Mouse (Mus musculus) spleen, adult 12 weeks (tissue): ENCODE data around the gene Synj2.

ENCODE experiments used
- DNase-seq: peaks from one replicate; pipeline ENCODE4 v3.0.0; 2022; ENCODE audit warnings: low spot score

Synj2 gene

DNA sequence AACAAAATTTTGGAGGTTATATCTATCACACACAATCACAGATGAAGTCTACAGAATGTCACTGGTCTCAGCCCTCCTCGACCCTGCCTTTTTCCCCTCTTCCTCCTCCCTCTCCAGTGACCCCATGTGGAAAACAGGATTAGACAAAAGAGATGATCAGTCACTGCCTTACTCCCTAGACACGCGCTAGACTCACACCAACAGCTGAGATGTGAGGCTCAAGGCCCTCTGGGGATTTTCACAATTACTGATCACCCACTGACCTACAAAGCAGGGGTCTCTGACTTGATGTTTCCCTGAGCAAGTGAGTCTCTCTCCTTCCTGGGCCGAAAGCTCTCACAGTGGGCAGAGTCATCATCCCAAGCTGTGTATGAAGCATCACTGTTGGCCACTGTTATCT lies 111.7 kb downstream of the Synj2 start:
- DNase-seq: no peak

DNA sequence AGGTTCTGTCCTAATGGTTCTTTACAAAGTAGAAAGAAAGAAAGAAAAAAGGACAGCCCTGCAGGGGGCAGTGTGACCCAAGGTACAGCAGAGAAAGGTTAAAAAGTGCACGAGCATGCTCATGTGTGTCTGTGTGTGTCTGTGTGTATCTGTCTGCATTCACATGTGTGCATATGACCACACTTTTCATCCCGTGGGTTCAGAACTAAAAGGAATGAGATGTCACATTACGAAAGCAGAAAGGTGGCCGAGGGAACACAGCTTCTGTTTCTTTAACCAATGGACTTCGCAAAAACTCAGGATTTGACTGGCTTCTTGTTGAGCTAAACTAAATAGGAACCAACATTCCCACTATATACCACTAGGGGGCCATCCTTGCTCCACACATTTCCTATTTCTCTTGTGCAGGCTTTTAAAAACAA lies 113.9 kb downstream of the Synj2 start:
- peak; percentile 21 for DNase-seq

DNA sequence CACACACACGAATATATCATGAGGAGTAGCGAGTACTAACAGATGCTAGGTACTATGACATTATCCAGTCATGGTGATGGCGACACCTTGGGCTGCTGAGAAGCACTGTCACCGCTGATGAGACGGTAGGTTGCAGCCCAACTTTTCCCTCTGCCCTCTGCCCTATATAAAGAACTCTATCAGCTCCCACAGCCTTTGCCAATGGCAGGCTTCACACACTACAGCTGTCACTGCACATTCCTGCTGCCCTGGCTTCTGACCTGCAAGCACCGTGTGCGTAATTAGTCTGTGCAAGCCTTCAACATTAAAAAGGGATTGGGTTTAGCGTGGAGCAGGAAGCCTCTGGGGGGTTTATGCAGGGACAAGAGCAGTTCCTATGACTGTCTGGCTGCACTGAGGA lies 121.7 kb downstream of the Synj2 start:
- DNase-seq: no peak

DNA sequence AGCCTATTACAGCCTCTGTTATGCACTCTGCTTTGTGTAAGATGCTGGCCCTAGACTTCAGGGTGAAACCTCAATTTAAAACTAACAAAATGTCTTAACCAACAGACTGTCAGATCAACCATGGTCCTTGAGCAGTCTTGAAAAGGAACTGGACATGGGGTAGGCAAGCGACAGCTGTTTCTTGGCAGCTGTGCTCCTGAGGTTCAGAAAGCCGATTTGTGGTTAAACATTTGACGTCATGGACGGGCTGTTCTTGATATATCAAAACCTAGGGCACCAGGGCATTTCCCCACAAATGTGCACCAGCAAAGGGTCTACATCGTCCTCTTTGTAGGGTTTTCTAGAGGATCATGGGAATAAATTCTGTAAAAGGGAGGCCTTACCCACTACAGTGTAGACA lies 122.5 kb downstream of the Synj2 start:
- no peak for DNase-seq

DNA sequence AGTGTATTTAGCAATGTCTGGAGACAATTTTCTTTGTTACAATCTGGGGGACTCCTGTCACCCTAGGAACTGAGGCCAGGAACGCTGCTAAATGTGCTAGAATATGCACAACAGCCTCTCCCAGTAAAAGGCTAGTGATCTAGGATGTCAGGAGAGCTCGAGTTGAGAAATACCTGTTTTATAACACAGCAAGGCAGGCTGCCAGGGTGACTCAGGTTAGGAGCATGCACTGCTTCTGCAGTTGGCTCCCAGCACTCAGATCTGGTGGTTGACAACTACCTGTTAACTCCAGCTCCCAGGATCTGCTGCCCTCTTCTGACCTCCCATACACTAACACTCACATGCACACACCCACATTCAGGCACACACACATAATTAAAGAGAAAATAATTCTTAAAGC lies 124.9 kb downstream of the Synj2 start:
- no peak for DNase-seq

DNA sequence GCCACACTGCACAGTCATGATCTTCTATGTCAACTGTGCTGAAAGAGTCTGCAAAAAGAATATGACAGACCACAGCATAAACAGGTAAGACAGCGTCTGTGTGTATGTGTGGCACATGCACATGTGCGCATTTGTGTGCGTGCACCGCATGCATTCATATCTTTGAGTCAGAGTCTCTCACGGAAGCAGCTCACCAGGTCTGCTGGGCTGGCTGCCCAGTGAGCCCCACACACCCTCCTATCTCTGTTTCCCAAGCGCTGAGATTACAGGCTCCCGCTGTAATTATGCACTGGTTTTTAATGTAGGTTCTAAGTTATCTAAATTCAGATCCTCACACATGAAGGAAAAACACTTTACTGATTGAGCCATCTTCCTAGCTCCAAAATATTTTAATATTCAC lies 126.5 kb downstream of the Synj2 start:
- no peak for DNase-seq

DNA sequence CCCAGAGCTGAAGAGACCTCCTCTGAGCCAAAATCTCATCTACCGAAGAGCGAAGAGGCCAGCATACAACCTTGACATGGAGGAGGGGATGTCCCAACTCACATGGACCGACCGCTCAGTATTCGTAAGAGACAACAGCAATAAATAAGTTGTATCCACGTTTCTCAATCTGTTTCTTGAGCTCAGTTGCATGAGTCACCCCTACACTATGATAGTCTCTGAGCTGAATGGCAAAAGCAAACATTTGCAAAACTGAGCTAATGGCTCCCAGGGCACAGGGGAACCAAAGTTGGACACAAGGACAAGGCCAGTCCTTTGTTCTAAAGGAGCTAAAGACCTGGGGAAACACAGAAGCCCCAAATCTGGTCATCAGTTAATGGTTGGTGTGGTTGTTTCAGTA lies 128.8 kb downstream of the Synj2 start:
- DNase-seq: no peak

DNA sequence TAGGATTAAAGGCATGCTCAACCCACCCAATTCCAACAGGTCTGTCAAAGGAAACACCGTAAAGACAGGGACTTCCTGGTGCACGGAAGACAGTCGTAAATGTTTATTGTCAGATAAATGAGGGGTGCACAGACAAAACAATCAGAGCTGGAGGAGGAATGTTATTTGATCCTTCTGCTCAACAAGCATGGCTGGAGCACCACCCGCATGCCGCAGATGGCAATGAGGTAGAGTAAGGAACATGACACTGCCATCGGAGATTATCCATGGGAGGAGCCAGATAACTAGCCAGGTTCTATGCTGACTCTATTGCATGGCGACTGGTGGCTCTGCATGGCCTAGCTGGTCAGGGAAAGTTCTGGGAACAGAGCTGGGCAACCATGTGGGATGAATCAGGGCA lies 132.3 kb downstream of the Synj2 start:
- no peak for DNase-seq

DNA sequence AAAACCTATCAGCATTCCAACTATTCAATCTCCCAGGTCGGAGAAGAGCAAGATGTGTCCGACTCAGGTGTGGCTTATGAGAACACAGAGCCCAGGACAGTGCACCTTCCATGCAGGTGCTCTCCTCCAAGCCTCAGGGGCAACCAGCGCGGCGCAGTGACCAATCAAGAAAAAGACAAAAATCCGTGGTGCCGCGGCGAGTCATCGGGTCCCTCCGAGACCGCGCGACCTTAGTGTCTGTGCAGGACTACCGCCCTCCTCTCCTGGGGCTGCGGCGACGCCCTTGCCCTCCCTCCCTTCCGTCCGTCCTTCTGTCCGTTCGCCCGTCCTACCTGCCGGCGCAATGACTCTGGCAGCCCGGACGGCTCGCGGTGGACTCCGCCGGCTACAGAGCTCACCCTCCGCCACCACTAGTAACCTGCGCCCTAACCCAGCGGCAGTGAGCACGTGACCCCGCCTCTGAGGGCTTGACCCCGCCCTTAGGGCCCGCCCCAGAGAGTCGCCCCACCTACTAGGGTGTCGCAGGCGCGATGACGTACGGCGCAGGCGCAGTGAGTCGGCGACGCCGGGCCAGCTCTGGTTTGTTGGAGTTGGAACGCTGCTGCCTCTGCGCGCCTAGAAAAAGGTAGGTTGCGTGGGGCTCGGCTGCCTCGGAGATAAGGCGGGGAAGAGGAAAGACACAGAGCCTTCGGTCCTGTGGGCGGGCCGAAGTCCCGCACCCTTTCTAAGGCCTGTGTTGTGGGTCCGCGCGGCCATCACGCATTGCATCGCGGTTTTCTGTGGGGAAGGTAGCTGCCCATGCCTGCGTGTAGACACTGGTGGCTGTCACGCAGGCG lies 138.4 kb downstream of the Synj2 start, which contains the start of the genes Serac1 and Gtf2h5:
Gene Serac1 (minus strand): TSS at position 455 of the 836 bp plus-strand sequence.
Gene Gtf2h5 (plus strand): TSS at position 500 of the 836 bp plus-strand sequence.
- peak; percentile 99 for DNase-seq

DNA sequence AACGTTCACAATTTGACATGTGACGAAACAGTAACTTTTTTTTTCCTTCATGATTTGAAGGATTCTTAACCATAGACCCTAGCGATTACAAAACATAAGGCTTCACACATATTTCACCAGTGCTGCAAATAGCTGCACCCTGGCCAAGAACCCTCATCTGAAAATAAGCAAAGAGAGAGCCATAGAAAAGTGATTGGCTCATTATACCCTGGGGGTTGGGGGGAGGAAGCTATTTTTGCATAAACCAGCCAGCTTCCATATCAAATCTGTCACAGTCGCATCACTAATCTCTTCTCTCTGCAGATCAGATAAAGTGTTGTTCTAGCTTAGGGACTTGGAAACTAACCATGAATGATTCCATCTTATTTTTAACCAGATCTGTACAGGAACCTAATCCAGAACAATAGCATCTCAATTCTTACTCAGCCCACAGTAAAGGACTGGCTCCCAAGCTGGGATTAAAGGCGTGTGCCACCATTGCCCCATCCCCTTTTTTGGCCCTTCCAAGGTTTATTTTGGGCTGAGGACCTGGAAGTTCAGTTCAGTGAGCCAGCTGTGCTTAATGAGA lies 142.3 kb downstream of the Synj2 start:
- DNase-seq: no peak

DNA sequence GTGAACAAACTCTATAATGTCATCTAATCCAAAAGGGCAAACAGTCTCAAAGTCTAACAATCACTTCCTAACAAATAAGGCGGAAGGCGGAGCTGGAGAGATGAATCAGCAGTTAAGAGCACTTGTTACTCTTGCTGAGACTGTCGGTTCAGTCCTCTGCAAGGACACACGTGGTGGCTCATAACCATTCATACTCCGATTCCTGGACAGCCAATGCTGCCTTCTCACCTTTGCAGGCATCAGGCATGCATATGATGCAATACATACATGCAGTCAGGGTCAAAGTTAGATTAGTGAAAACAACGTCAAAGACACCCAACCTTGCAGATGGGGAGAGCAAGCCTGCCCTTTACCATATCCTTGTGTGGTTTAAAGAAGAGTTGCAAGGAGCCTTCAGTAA lies 150.5 kb downstream of the Synj2 start:
- DNase-seq: no peak
